Mouse (Mus musculus) MEL (cell line): ENCODE results near the gene Card11. TPM values are rescaled to one million over a fixed set of nuclear protein-coding genes. Genes with fewer than 3 reads are reported as not detected.

Experiments used
- DNase-seq: peaks from one replicate; pipeline ENCODE4 v3.0.0; 2011; ENCODE audit warnings: low read depth, low spot score
- H3K27ac ChIP-seq: 2 replicates; pipeline ENCODE4 v1.5.1; 2012; ENCODE audit warnings: low read depth, mild to moderate bottlenecking, control low read depth, low read length, moderate library complexity; ENCODE audit not compliant: control insufficient read depth
- H3K27me3 ChIP-seq, 2 experiments: fragments of 150-350 bp in 1 of 2; sonication (generic) in 1 of 2; 2 replicates each; pipeline ENCODE4 v1.6.1; 2012; ENCODE audit warnings: low read length in 2 of 2, mild to moderate bottlenecking in 2 of 2, improper control_type of control experiment in 1 of 2, moderate library complexity in 1 of 2; ENCODE audit not compliant: insufficient read depth in 2 of 2, control insufficient read depth in 1 of 2
- H3K36me3 ChIP-seq, 2 experiments: 2 replicates each; pipeline ENCODE4 v1.6.1; 2012 to 2014; ENCODE audit warnings: low read length in 2 of 2, improper control_type of control experiment in 1 of 2, inconsistent platforms in 1 of 2, mild to moderate bottlenecking in 1 of 2; ENCODE audit not compliant: insufficient read depth in 2 of 2, control insufficient read depth in 1 of 2
- H3K4me1 ChIP-seq, 2 experiments: fragments of 150-350 bp in 1 of 2; sonication (generic) in 1 of 2; 2 replicates each; pipeline ENCODE4 v1.6.1; 2012; ENCODE audit warnings: low read length in 2 of 2, improper control_type of control experiment in 1 of 2, mild to moderate bottlenecking in 1 of 2; ENCODE audit not compliant: insufficient read depth in 2 of 2, control insufficient read depth in 1 of 2
- H3K4me3 ChIP-seq, 2 experiments: fragments of 150-350 bp in 1 of 2; sonication (generic) in 1 of 2; 2 replicates each; pipeline ENCODE4 v1.5.1; 2012; ENCODE audit warnings: low read depth in 2 of 2, low read length in 2 of 2, mild to moderate bottlenecking in 2 of 2, moderate library complexity in 2 of 2, control low read depth in 1 of 2, improper control_type of control experiment in 1 of 2; ENCODE audit not compliant: control insufficient read depth in 1 of 2, insufficient read depth in 1 of 2
- H3K79me2 ChIP-seq: 2 replicates; pipeline ENCODE4 v1.6.1; 2012; ENCODE audit warnings: mild to moderate bottlenecking, low read length, moderate library complexity; ENCODE audit not compliant: control insufficient read depth, poor library complexity, insufficient read depth
- H3K9ac ChIP-seq: 2 replicates; pipeline ENCODE4 v1.6.1; 2012; ENCODE audit warnings: low read depth, mild to moderate bottlenecking, control low read depth, low read length, moderate library complexity; ENCODE audit not compliant: control insufficient read depth, poor library complexity, severe bottlenecking
- H3K9me3 ChIP-seq: fragments of 150-350 bp; sonication (generic); replicated peaks from 2 replicates; pipeline ENCODE4 v1.6.1; 2012; ENCODE audit warnings: mild to moderate bottlenecking, low read length, improper control_type of control experiment, moderate library complexity; ENCODE audit not compliant: insufficient read depth
- BHLHE40 ChIP-seq: IDR thresholded peaks from 2 replicates; pipeline ENCODE4 v1.6.1; 2012; ENCODE audit warnings: low read depth, mild to moderate bottlenecking, inconsistent platforms, low read length, improper control_type of control experiment, borderline replicate concordance
- CHD2 ChIP-seq: IDR thresholded peaks from 2 replicates; pipeline ENCODE4 v1.6.1; 2011; ENCODE audit warnings: low read length, improper control_type of control experiment
- CTCF ChIP-seq, 3 experiments: IDR thresholded peaks in 2 of 3; conservative IDR thresholded peaks in 1 of 3; 2 replicates each; pipeline ENCODE4 v1.5.1; 2011 to 2012; ENCODE audit warnings: low read length in 3 of 3, low read depth in 2 of 3, mild to moderate bottlenecking in 2 of 3, improper control_type of control experiment in 1 of 3, inconsistent platforms in 1 of 3, mixed read lengths in 1 of 3, moderate library complexity in 1 of 3; ENCODE audit not compliant: control insufficient read depth in 1 of 3, insufficient read depth in 1 of 3, poor library complexity in 1 of 3, severe bottlenecking in 1 of 3
- ETS1 ChIP-seq: IDR thresholded peaks from 2 replicates; pipeline ENCODE4 v1.6.1; 2012; ENCODE audit warnings: low read depth, mild to moderate bottlenecking, inconsistent platforms, low read length, improper control_type of control experiment, moderate library complexity
- GABPA ChIP-seq: IDR thresholded peaks from 2 replicates; pipeline ENCODE4 v1.6.1; 2012; ENCODE audit warnings: low read depth, mild to moderate bottlenecking, inconsistent platforms, low read length, improper control_type of control experiment, moderate library complexity
- JUND ChIP-seq: IDR thresholded peaks from 2 replicates; pipeline ENCODE4 v1.6.1; 2011; ENCODE audit warnings: low read depth, mild to moderate bottlenecking, improper control_type of control experiment, low read length
- MAFK ChIP-seq: IDR thresholded peaks from 2 replicates; pipeline ENCODE4 v1.6.1; 2011; ENCODE audit warnings: low read depth, mild to moderate bottlenecking, low read length, improper control_type of control experiment, borderline replicate concordance
- MAX ChIP-seq: IDR thresholded peaks from 2 replicates; pipeline ENCODE4 v1.6.1; 2011; ENCODE audit warnings: low read length, improper control_type of control experiment
- MYB ChIP-seq: IDR thresholded peaks from 2 replicates; pipeline ENCODE4 v1.6.1; 2011; ENCODE audit warnings: mild to moderate bottlenecking, low read depth, low read length, improper control_type of control experiment
- MYC ChIP-seq: IDR thresholded peaks from 2 replicates; pipeline ENCODE4 v1.6.1; 2011; ENCODE audit warnings: low read depth, mild to moderate bottlenecking, low read length, improper control_type of control experiment, moderate library complexity
- POLR2A ChIP-seq, 2 experiments: IDR thresholded peaks; 2 replicates each; pipeline ENCODE4 v1.6.1; 2011 to 2012; ENCODE audit warnings: low read length in 2 of 2, mild to moderate bottlenecking in 2 of 2, control low read depth in 1 of 2, improper control_type of control experiment in 1 of 2, low read depth in 1 of 2, moderate library complexity in 1 of 2; ENCODE audit not compliant: control insufficient read depth in 1 of 2, insufficient read depth in 1 of 2, poor library complexity in 1 of 2
- POLR2AphosphoS2 ChIP-seq: IDR thresholded peaks from 2 replicates; pipeline ENCODE4 v1.6.1; 2011; ENCODE audit warnings: low read length, improper control_type of control experiment
- POLR2AphosphoS5 ChIP-seq: IDR thresholded peaks from 2 replicates; pipeline ENCODE4 v1.6.1; 2012; ENCODE audit warnings: low read depth, borderline replicate concordance, mild to moderate bottlenecking, inconsistent platforms, low read length, moderate library complexity, mixed read lengths
- RAD21 ChIP-seq: IDR thresholded peaks from 2 replicates; pipeline ENCODE4 v1.6.1; 2011; ENCODE audit warnings: mild to moderate bottlenecking, low read depth, low read length, improper control_type of control experiment
- SMC3 ChIP-seq: IDR thresholded peaks from 2 replicates; pipeline ENCODE4 v1.6.1; 2011; ENCODE audit warnings: low read depth, low read length, improper control_type of control experiment
- TAL1 ChIP-seq: IDR thresholded peaks from 2 replicates; pipeline ENCODE4 v1.6.1; 2012; ENCODE audit warnings: mild to moderate bottlenecking, inconsistent platforms, low read length, moderate library complexity, mixed read lengths
- TCF12 ChIP-seq: IDR thresholded peaks from 2 replicates; pipeline ENCODE4 v1.6.1; 2014; ENCODE audit warnings: low read depth, mild to moderate bottlenecking, inconsistent platforms, low read length, improper control_type of control experiment, moderate library complexity
- ZC3H11A ChIP-seq: IDR thresholded peaks from 2 replicates; pipeline ENCODE4 v1.6.1; 2012; ENCODE audit warnings: low read depth, mild to moderate bottlenecking, inconsistent platforms, low read length, improper control_type of control experiment
- ZKSCAN1 ChIP-seq: IDR thresholded peaks from 2 replicates; pipeline ENCODE4 v1.6.1; 2012; ENCODE audit warnings: low read depth, mild to moderate bottlenecking, inconsistent platforms, low read length, improper control_type of control experiment, moderate library complexity
- ZMIZ1 ChIP-seq: IDR thresholded peaks from 2 replicates; pipeline ENCODE4 v1.6.1; 2012; ENCODE audit warnings: low read depth, mild to moderate bottlenecking, inconsistent platforms, low read length, improper control_type of control experiment, moderate library complexity
- polyA plus RNA-seq, 2 experiments: library from polyadenylated mRNA; stranded (reverse) in 1 of 2; unstranded in 1 of 2; fragments of >175 nt in 1 of 2; fragments of >200 nt in 1 of 2; gene quantifications; 2 replicates each; pipeline versions ENCODE4 v1.2.1 to v1.2.4; 2012; ENCODE audit warnings: low replicate concordance in 2 of 2, low read depth in 1 of 2; ENCODE audit not compliant: insufficient read length in 2 of 2, insufficient read depth in 1 of 2, missing spikeins in 1 of 2
- total RNA-seq: library from RNA; depleted of rRNA; stranded (reverse); fragments of 300-350 nt; gene quantifications from 2 replicates; pipeline ENCODE4 v1.2.3, GENCODE M21; 2012

Card11 gene
- total and polyA plus RNA-seq, 3 experiments: not detected

DNA sequence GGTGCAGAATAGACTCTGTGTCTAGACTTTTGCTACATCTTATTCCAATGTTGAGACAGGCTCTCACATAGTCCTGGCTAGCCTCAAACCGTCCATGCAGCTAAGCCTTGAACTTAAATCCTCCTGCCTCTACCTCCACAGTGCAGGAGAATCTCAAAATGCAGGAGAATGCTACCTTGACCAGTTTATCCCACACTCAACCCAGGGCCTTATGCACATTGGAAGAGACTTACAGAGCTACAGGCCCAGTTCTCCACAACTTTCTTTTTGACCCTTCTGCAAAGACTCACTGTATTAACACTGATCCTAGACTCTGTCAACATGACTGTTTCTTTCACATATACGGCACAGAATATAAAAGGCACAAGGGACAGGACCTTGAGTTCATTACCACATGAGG is 172.0 kb downstream of the Card11 start:
- no peak overlapping the region for H3K4me3 ChIP-seq
- no peak overlapping the region for H3K9ac ChIP-seq
- no peak for DNase-seq
- H3K4me1 ChIP-seq: peaks cover 13 to 35% of the 10 kb centered on the region in 2 experiments
- no peak for TF ChIP-seq CTCF (IDR thresholded peaks at IDR 0.05 in 2 of 3, conservative IDR thresholded peaks at IDR 0.05 in 1 of 3; ENCODE audit: control insufficient read depth in 1 of 3, insufficient read depth in 1 of 3, low read depth in 2 of 3, low read length in 3 of 3, poor library complexity in 1 of 3, severe bottlenecking in 1 of 3)
- TF ChIP-seq POLR2AphosphoS5: no peak
- TF ChIP-seq ETS1: no peak
- TF ChIP-seq TAL1: no peak
- TF ChIP-seq SMC3: no peak
- peaks cover 0 to 24% of the 10 kb centered on the region in 2 experiments; a peak in 2 of 4 replicates for H3K36me3 ChIP-seq
- H3K27me3 ChIP-seq: no peaks in the 10 kb centered on the region
- H3K79me2 ChIP-seq: peaks cover 17% of the 10 kb centered on the region
- no peaks in the 10 kb centered on the region for H3K9me3 ChIP-seq
- no peak overlapping the region for H3K27ac ChIP-seq

DNA sequence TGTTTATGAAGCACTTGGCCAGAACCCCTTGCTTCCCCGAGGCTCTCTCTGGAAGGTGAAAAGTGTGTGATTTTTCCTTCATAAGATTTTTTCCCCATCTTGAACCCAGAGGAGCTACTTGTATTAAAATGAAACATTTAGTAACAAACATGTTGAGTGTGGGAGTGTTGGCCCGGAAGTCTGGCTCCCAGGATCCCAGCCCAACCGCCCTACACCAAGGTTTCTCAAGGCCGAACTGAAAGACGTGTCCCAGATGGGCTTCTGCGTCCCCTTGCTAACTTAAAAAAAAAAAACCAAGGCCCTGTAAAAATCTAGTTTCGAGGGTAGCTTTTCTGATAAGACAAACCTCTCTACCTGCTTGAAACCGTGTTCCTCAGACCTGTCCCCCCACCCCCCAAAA is 172.5 kb downstream of the Card11 start:
- Histone ChIP-seq H3K4me3 (no peak overlapping the region), H3K27ac (no peak overlapping the region), H3K79me2 (peaks cover 19% of the 10 kb centered on the region), H3K9ac (no peak overlapping the region), H3K9me3 (no peaks in the 10 kb centered on the region), H3K4me1 (peaks cover 15 to 39% of the 10 kb centered on the region in 2 experiments), H3K36me3 (peaks cover 0 to 29% of the 10 kb centered on the region in 2 experiments; a peak in 2 of 4 replicates), H3K27me3 (no peaks in the 10 kb centered on the region)
- TF ChIP-seq JUND (no peak), POLR2AphosphoS5 (no peak), GABPA (no peak), RAD21 (no peak), MAFK (no peak), BHLHE40 (no peak), POLR2AphosphoS2 (no peak), MYC (no peak), ZC3H11A (no peak), MAX (no peak), POLR2A (IDR thresholded peaks at IDR 0.05; ENCODE audit: control insufficient read depth in 1 of 2, insufficient read depth in 1 of 2, low read depth in 1 of 2, low read length in 2 of 2, poor library complexity in 1 of 2) (no peak), ZKSCAN1 (no peak), SMC3 (no peak), TCF12 (no peak), ETS1 (no peak), ZMIZ1 (no peak), MYB (no peak), CHD2 (no peak)
- no peak for DNase-seq
